Mouse (Mus musculus) kidney, adult 11 months (tissue): ENCODE measurements around the gene Acap3.

ENCODE experiments used
- DNase-seq: peaks from one replicate; pipeline ENCODE4 v3.0.0; 2022

The Acap3 gene

DNA sequence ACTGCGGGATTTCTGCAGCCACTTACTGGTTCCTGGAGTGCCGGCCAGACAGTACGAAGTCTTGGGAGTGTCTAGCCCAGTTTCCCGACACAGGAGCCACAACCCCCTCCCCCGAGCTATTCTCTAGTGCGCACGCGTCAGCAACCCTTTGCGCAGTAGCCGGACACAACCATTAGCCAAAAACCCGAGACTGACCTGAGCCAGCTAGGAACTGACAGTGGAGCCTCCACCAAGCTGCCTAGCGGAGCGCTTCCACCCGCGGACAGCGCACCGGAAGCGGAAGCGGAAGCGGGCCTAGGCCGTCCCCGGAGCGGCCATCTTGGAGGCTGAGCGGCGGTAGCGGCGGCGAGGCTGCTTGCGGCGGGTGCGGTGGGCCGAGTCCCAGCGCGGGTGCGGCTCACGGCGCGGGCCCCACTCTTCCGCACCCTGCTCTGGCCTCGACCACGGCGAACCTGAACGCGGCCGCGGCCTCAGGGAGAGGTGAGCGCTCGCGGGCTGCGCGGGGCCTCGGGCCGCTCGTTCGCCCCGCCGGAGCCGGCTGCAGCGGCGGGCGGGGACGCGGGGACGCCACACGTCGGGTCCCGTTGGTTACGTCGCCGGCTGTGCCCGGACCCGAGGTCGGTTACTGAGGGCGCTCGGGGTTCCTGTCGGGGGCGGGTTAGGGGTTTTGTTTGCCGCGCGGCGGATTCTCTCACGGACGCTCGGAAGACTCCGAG, 52.1 kb downstream of the Acap3 start, which contains the start of gene Ube2j2:
Gene Ube2j2 (plus strand): TSS at position 298 of the 716 bp plus-strand sequence.
- DNase-seq, result peak; percentile 95

DNA sequence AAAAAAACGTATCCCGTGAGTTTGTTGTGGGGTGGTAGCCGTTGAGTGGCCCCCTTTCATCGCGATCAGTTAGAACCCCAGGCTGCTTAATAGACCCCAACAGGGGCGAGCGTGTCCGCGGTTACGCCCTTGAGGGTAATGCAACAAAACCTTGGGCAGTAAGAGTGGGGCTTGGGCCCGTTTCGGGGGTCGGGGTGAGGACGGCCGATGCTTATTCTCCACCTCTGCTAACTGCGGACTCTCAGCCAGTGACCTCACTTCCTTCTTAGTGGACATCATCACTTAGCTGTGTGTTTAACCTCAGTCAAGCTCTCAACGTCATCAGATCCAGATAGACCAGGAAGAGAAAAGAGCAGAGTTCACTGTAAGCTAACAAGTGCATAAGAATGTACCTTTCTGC, 52.6 kb downstream of the Acap3 start:
- DNase-seq, result no peak

- no peak for DNase-seq
These were observed 55.5 kb downstream of the Acap3 start for GRCm38 (mm10) chr4:155947094-155947493.

- no peak for DNase-seq
These were observed 63.9 kb downstream of the Acap3 start for GRCm38 (mm10) chr4:155955491-155955890.
